Mouse (Mus musculus): ENCODE data around the gene Vsig1. TPM values are rescaled to one million over a fixed set of nuclear protein-coding genes. Genes with fewer than 3 reads are reported as not detected.

Vsig1 gene
- polyA plus RNA-seq, 1 experiment from 2014 or later, result 37.5 TPM

- Histone ChIP-seq H3K36me3 (ENCODE audit: control insufficient read depth, insufficient read depth, low read length) (no peaks in the 10 kb centered on the region), H3K27ac (ENCODE audit: low read length) (no peak overlapping the region), H3K4me3 (ENCODE audit: low read depth, low read length) (no peak overlapping the region), H3K4me1 (ENCODE audit: control insufficient read depth, insufficient read depth, low read length) (peaks cover 3% of the 10 kb centered on the region; the same call in 1 of the 2 replicates), H3K9me3 (ENCODE audit: control insufficient read depth, low read depth, low read length) (no peaks in the 10 kb centered on the region), H3K27me3 (ENCODE audit: control insufficient read depth, insufficient read depth, low read length) (no peaks in the 10 kb centered on the region), H3K9ac (replicated peaks; ENCODE audit: low read depth, low read length) (no peak overlapping the region), H3K4me2 (replicated peaks; ENCODE audit: low read depth, low read length) (no peak overlapping the region)
- 53% methylated on average over 6 of the region's 6 CpGs for WGBS
- no peak for ATAC-seq (ENCODE audit: insufficient number of reproducible peaks, insufficient read depth, low FRiP score, low read depth)
Observed at GRCm38 (mm10) chrX:140984795-140985194, 77.4 kb downstream of the Vsig1 start.

- Histone ChIP-seq H3K27ac (ENCODE audit: low read length) (no peak overlapping the region), H3K4me2 (replicated peaks; ENCODE audit: low read depth, low read length) (no peak overlapping the region), H3K9ac (replicated peaks; ENCODE audit: low read depth, low read length) (no peak overlapping the region), H3K4me1 (ENCODE audit: control insufficient read depth, insufficient read depth, low read length) (peaks cover 3% of the 10 kb centered on the region; the same call in 1 of the 2 replicates), H3K36me3 (ENCODE audit: control insufficient read depth, insufficient read depth, low read length) (no peaks in the 10 kb centered on the region), H3K27me3 (ENCODE audit: control insufficient read depth, insufficient read depth, low read length) (no peaks in the 10 kb centered on the region), H3K4me3 (ENCODE audit: low read depth, low read length) (no peak overlapping the region), H3K9me3 (ENCODE audit: control insufficient read depth, low read depth, low read length) (no peaks in the 10 kb centered on the region)
- 93% methylated on average over 2 of the region's 2 CpGs for WGBS
- no peak for ATAC-seq (ENCODE audit: insufficient number of reproducible peaks, insufficient read depth, low FRiP score, low read depth)
Observed at GRCm38 (mm10) chrX:140985256-140985655, 77.8 kb downstream of the Vsig1 start.

Other genes with a start within 250 kb of the Vsig1 start
- 7.2 and 8.8 TPM in 2 replicates for gene Mid2, start 243.0 kb upstream of the Vsig1 start, polyA plus RNA-seq (2014; fragmentation: Nextera tagmentation; extraction: Ambion mirVana)
- gene Tex13b, start 94.2 kb upstream of the Vsig1 start, polyA plus RNA-seq (2014; fragmentation: Nextera tagmentation; extraction: Ambion mirVana), result not detected in 2 replicates
- gene Psmd10, start 49.1 kb downstream of the Vsig1 start, polyA plus RNA-seq (2014; fragmentation: Nextera tagmentation; extraction: Ambion mirVana), result 38.0 and 44.8 TPM in 2 replicates
- 16.4 and 17.4 TPM in 2 replicates for gene Atg4a, start 49.3 kb downstream of the Vsig1 start, polyA plus RNA-seq (2014; fragmentation: Nextera tagmentation; extraction: Ambion mirVana)

All from stomach, embryonic 14.5 days (tissue).